Mouse (Mus musculus) midbrain, embryonic 16.5 days (tissue): Measurements from ENCODE around the gene Dst. TPM values are rescaled to one million over a fixed set of nuclear protein-coding genes. Genes with fewer than 3 reads are reported as not detected.

ENCODE experiments used
- ATAC-seq: fragments of 200-750 bp; cut with Nextera tagmentation; 2 replicates; pipeline ENCODE4 v1.8.0; 2017; ENCODE audit warnings: moderate TSS enrichment
- H3K27ac ChIP-seq: fragments of 300-500 bp; sonication (generic); 2 replicates; pipeline ENCODE4 v1.5.1; 2014; ENCODE audit warnings: mild to moderate bottlenecking, low read length, mixed read lengths
- H3K27me3 ChIP-seq: fragments of 300-500 bp; sonication (generic); 2 replicates; pipeline ENCODE4 v1.6.1; 2014; ENCODE audit warnings: low read depth, low read length, mixed read lengths; ENCODE audit not compliant: control insufficient read depth, insufficient read depth
- H3K36me3 ChIP-seq: fragments of 300-500 bp; sonication (generic); 2 replicates; pipeline ENCODE4 v1.6.1; 2014; ENCODE audit warnings: mild to moderate bottlenecking, low read length, moderate library complexity, mixed read lengths; ENCODE audit not compliant: control insufficient read depth, insufficient read depth
- H3K4me1 ChIP-seq: fragments of 300-500 bp; sonication (generic); 2 replicates; pipeline ENCODE4 v1.6.1; 2014; ENCODE audit warnings: mild to moderate bottlenecking, low read length, mixed read lengths; ENCODE audit not compliant: control insufficient read depth, insufficient read depth
- H3K4me2 ChIP-seq: fragments of 300-500 bp; sonication (generic); 2 replicates; pipeline ENCODE4 v1.6.1; 2014; ENCODE audit warnings: mild to moderate bottlenecking, low read length, mixed read lengths
- H3K4me3 ChIP-seq: fragments of 300-500 bp; sonication (generic); 2 replicates; pipeline ENCODE4 v1.5.1; 2014; ENCODE audit warnings: low read depth, mild to moderate bottlenecking, low read length, moderate library complexity, mixed read lengths
- H3K9ac ChIP-seq: fragments of 300-500 bp; sonication (generic); 2 replicates; pipeline ENCODE4 v1.6.1; 2014; ENCODE audit warnings: low read depth, low read length, mixed read lengths
- H3K9me3 ChIP-seq: fragments of 300-500 bp; sonication (generic); replicated peaks from 2 replicates; pipeline ENCODE4 v1.6.1; 2014; ENCODE audit warnings: mild to moderate bottlenecking, low read length, mixed read lengths; ENCODE audit not compliant: control insufficient read depth, poor library complexity, severe bottlenecking
- WGBS: fragments of 180-500 bp; shearing (Covaris S2); extraction: QIAGEN DNeasy Blood & Tissue Kit; methylation state at CpG from one replicate; pipeline ENCODE4 v1.1.7; 2014; 5-methylcytosine and 5-hydroxymethylcytosine counted together
- polyA plus RNA-seq: library from polyadenylated mRNA; unstranded; fragments of >200 nt; fragmentation: Nextera tagmentation; extraction: Ambion mirVana; gene quantifications from 2 replicates; pipeline ENCODE4 v1.2.1, GENCODE M21; 2015

The Dst gene
- polyA plus RNA-seq, 1 experiment from 2014 or later: 36.1 TPM

GRCm38 (mm10) chr1:33907421-33908190 is 419 bp upstream of the Dst start, which contains the start of gene Bend6:
TSS of gene Bend6 (minus strand) at chr1:33907816.
- Histone ChIP-seq H3K9ac (peak within 1 kb of the TSS; percentile 82), H3K9me3 (no peaks in the 10 kb centered on the region; the same call in 1 of the 2 replicates), H3K4me1 (peaks cover 20% of the 10 kb centered on the region), H3K36me3 (no peaks in the 10 kb centered on the region), H3K4me2 (peak within 1 kb of the TSS; percentile 67), H3K4me3 (peak within 1 kb of the TSS; percentile 72), H3K27ac (peak within 1 kb of the TSS; percentile 95), H3K27me3 (0 out of 2 replicates have a peak, but pooled peaks cover 2% of the 10 kb centered on the region)
- ATAC-seq: peak; percentile 92
- 0% methylated on average over 42 of the region's 110 CpGs for WGBS

- no peak for ATAC-seq
- Histone ChIP-seq H3K4me1 (peaks cover 17% of the 10 kb centered on the region), H3K27ac (no peak overlapping the region), H3K36me3 (no peaks in the 10 kb centered on the region; the same call in 1 of the 2 replicates), H3K4me2 (no peak overlapping the region), H3K4me3 (no peak overlapping the region), H3K27me3 (0 out of 2 replicates have a peak, but pooled peaks cover 2% of the 10 kb centered on the region), H3K9ac (no peak overlapping the region), H3K9me3 (no peaks in the 10 kb centered on the region)
- WGBS: 63% methylated on average over 8 of the region's 8 CpGs
Measured at GRCm38 (mm10) chr1:33911589-33911988, 3.6 kb downstream of the Dst start.

- Histone ChIP-seq H3K27ac (no peak overlapping the region), H3K4me2 (no peak overlapping the region), H3K4me3 (no peak overlapping the region), H3K36me3 (peaks cover 2% of the 10 kb centered on the region; the same call in 1 of the 2 replicates), H3K9me3 (no peaks in the 10 kb centered on the region), H3K4me1 (no peaks in the 10 kb centered on the region), H3K27me3 (no peaks in the 10 kb centered on the region), H3K9ac (no peak overlapping the region)
- no peak for ATAC-seq
- 95% methylated on average over 5 of the region's 5 CpGs for WGBS
Measured at GRCm38 (mm10) chr1:33916554-33916953, 8.5 kb downstream of the Dst start.

- 69% methylated on average over 7 of the region's 7 CpGs for WGBS
- Histone ChIP-seq H3K27ac (no peak overlapping the region), H3K4me2 (no peak overlapping the region), H3K9ac (no peak overlapping the region), H3K27me3 (no peaks in the 10 kb centered on the region), H3K36me3 (peaks cover 2% of the 10 kb centered on the region; the same call in 1 of the 2 replicates), H3K9me3 (no peaks in the 10 kb centered on the region), H3K4me1 (no peaks in the 10 kb centered on the region), H3K4me3 (no peak overlapping the region)
- no peak for ATAC-seq
Measured at GRCm38 (mm10) chr1:33922975-33923374, 14.9 kb downstream of the Dst start.

GRCm38 (mm10) chr1:33925283-33925682 is 17.3 kb downstream of the Dst start:
- 89% methylated on average over 3 of the region's 3 CpGs for WGBS

GRCm38 (mm10) chr1:33927466-33927865 is 19.4 kb downstream of the Dst start:
- H3K4me1 ChIP-seq: no peaks in the 10 kb centered on the region; the same call in 1 of the 2 replicates
- H3K4me2 ChIP-seq: no peak overlapping the region
- H3K27me3 ChIP-seq: no peaks in the 10 kb centered on the region
- no peak overlapping the region for H3K27ac ChIP-seq
- WGBS: 91% methylated on average over 7 of the region's 7 CpGs
- no peak overlapping the region for H3K4me3 ChIP-seq
- no peaks in the 10 kb centered on the region for H3K36me3 ChIP-seq
- no peak for ATAC-seq
- no peaks in the 10 kb centered on the region for H3K9me3 ChIP-seq
- no peak overlapping the region for H3K9ac ChIP-seq

More at GRCm38 (mm10) chr1:33925283-33925682, 17.3 kb downstream of the Dst start:
- Histone ChIP-seq H3K4me1 (no peaks in the 10 kb centered on the region), H3K4me2 (no peak overlapping the region), H3K36me3 (0 out of 2 replicates have a peak, but pooled peaks cover 2% of the 10 kb centered on the region), H3K9me3 (no peaks in the 10 kb centered on the region), H3K27me3 (no peaks in the 10 kb centered on the region), H3K4me3 (no peak overlapping the region), H3K27ac (no peak overlapping the region), H3K9ac (no peak overlapping the region)
- ATAC-seq: no peak

GRCm38 (mm10) chr1:33931791-33932190 is 23.8 kb downstream of the Dst start:
- Histone ChIP-seq H3K4me1 (peaks cover 7% of the 10 kb centered on the region), H3K9me3 (no peaks in the 10 kb centered on the region), H3K4me2 (no peak overlapping the region), H3K27me3 (no peaks in the 10 kb centered on the region), H3K36me3 (no peaks in the 10 kb centered on the region), H3K9ac (no peak overlapping the region), H3K27ac (no peak overlapping the region), H3K4me3 (no peak overlapping the region)
- WGBS: 40% methylated on average over 8 of the region's 8 CpGs
- 0 out of 2 replicates have a peak, but pooled peaks have one; percentile 46 for ATAC-seq

- H3K27ac ChIP-seq: no peak overlapping the region
- no peaks in the 10 kb centered on the region for H3K9me3 ChIP-seq
- WGBS: 87% methylated on average over 3 of the region's 3 CpGs
- H3K27me3 ChIP-seq: no peaks in the 10 kb centered on the region
- no peak overlapping the region for H3K9ac ChIP-seq
- H3K36me3 ChIP-seq: no peaks in the 10 kb centered on the region
- H3K4me2 ChIP-seq: no peak overlapping the region
- no peak for ATAC-seq
- peaks cover 7% of the 10 kb centered on the region for H3K4me1 ChIP-seq
- H3K4me3 ChIP-seq: no peak overlapping the region
Measured at GRCm38 (mm10) chr1:33932196-33932595, 24.2 kb downstream of the Dst start.

GRCm38 (mm10) chr1:33932845-33933499 is 24.9 kb downstream of the Dst start:
- peak; percentile 66; the same call in 1 of the 2 replicates for ATAC-seq
- Histone ChIP-seq H3K9ac (no peak overlapping the region), H3K4me2 (0 out of 2 replicates have a peak overlapping the region, but pooled peaks have one; percentile 6), H3K4me1 (peaks cover 7% of the 10 kb centered on the region), H3K4me3 (no peak overlapping the region), H3K27ac (peak overlapping the region; percentile 36; the same call in 1 of the 2 replicates), H3K27me3 (no peaks in the 10 kb centered on the region), H3K36me3 (no peaks in the 10 kb centered on the region), H3K9me3 (no peaks in the 10 kb centered on the region)
- whole genome bisulfite sequencing: 59% methylated on average over 14 of the region's 14 CpGs
